Mouse (Mus musculus): Measurements from ENCODE around the gene Mageb18. TPM values are rescaled to one million over a fixed set of nuclear protein-coding genes. Genes with fewer than 3 reads are reported as not detected.
"Not testable (repeated sequence)": the region's sequence is repeated elsewhere in the genome, so short reads cannot be mapped to it uniquely, and the experiment has no call there.

The Mageb18 gene
- polyA plus RNA-seq (2015; fragmentation: Nextera tagmentation; extraction: Ambion mirVana), result not detected in 2 replicates

GRCm38 (mm10) chrX:92599472-92599871 lies at the start of gene Mageb18:
Gene Mageb18 (minus strand): TSS chrX:92599572.
- DNase-seq (ENCODE audit: low spot score), result no peak

GRCm38 (mm10) chrX:92612788-92613187 lies 13.4 kb upstream of the Mageb18 start:
- no peak for DNase-seq (ENCODE audit: low spot score)

DNA sequence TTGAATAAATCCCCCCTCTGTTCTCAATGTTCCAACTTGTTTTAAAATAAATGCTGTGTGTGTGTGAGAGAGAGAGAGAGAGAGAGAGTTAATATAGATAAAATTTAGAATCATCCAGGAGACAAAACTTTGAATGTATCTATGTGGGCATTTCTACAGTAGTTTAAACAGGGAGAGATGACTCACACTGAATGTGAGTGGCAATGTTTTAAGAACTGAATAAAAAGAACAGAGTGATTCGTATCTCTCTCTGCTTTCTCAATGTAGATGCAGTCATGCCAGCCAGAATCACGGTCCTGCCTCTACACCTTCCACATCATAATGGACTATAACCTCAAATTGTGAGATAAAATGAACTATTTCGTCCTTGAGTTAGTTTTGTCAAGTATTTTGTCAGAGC lies 11.1 kb upstream of the Mageb18 start:
- DNase-seq (ENCODE audit: low spot score), result no peak

GRCm38 (mm10) chrX:92597324-92597723 lies 2.0 kb downstream of the Mageb18 start:
- DNase-seq (ENCODE audit: low spot score), result no peak

DNA sequence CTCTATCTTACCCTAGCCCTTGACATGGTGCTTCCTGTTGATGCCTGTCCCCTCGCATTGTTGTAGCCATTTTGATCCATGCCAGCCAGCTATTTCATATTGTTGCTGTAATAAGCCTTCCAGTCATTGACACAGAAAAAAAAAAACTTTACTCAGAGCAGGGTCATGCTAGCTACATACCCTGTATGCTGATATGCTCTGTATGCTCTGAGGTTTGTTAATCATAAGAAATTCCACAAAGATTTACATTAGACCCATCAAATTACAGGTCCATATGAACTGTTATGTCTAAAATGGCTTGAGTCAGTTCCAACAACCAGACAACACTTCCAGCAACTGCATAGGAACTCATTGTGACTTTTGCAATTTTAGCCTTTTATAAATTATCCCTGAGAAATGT lies 71.5 kb downstream of the Mageb18 start:
- DNase-seq (ENCODE audit: low spot score), result no peak

GRCm38 (mm10) chrX:92498254-92498653 lies 101.1 kb downstream of the Mageb18 start:
- no peak for DNase-seq (ENCODE audit: low spot score)

- DNase-seq (ENCODE audit: low spot score), result not testable (repeated sequence)
These were observed 109.7 kb downstream of the Mageb18 start, which contains the start of gene Gm5941 for GRCm38 (mm10) chrX:92489649-92490048. Gene Gm5941 (plus strand): TSS chrX:92489949.

DNA sequence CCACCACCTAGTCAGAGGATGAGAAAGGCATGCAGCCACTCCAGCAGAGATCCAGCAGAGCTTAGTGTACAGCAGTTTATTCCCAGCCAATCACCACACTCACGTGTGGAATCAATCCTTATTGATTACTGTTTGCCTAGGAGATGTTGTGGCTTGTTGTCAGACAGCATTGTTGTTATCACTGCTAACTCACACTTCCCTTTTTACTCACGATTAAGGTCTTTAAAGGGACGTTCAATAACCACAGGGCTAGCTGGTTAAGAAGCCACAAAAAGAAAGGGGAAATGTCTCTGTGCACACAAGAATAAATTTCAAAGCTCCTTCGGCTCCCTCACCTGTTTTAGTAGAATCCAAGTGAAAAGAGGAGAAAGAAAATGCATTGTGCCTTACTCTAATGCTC lies 134.6 kb downstream of the Mageb18 start:
- DNase-seq (ENCODE audit: low spot score), result no peak

- no peak for DNase-seq (ENCODE audit: low spot score)
These were observed 138.9 kb downstream of the Mageb18 start for GRCm38 (mm10) chrX:92460496-92460895.

DNA sequence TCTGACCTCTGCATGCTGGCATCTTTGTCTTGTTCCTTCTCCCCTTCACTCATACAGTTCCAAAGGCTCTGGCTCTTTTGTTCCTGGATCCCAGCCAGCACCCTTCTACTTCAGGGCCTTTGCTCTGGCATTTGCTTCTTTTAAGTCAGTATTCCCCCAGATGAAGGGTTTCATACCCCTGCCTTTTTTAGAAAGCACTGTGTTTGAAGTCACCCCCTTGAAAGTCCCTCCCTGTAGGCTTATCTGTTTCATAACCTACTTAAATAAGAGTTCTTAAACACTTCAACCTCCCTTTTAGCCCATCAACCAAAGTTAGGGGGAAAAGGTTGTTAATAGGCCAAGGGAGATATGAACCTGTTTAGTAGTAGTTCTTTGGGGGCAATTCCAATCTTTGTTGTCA lies 212.0 kb downstream of the Mageb18 start:
- no peak for DNase-seq (ENCODE audit: low spot score)

- DNase-seq (ENCODE audit: low spot score), result peak; percentile 21
These were observed 256.4 kb downstream of the Mageb18 start for GRCm38 (mm10) chrX:92342924-92343323.

DNA sequence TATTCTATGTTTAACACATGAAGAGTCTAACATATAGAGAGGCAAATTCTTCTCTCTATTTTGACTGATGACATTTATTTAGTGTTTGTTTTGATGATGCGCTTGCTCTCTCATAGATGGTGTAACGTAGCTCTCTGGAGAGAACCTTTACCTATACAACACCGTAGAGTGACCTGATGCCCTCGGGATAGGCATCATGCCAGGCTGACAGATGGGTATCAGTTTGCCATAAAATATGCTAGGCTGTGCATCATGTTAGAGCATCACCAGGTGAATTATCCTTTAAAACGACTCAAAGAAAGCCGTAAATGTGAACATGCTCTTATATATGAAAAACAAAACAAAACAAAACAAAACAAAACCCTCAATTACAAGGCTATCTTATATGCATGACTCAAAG lies 258.5 kb downstream of the Mageb18 start:
- DNase-seq (ENCODE audit: low spot score), result no peak

DNA sequence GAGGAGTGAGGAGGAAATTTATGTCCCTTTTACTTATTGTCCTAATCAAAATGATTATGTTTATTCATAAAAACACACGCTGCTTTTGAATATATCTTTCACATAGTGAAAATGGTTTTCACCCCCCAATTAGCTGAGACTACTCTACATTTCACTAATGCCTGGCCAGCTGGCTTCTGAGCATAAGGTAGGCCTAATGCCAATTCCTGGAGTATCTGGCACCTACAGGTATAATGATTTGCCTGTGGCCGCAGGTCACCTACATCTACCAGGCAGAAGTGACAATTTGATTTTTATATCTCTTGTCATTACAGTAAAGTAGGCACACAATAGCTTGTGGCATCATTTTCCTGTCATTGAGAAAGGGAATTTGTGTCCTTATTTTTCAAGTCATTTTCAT lies 259.8 kb downstream of the Mageb18 start:
- DNase-seq (ENCODE audit: low spot score), result no peak

DNA sequence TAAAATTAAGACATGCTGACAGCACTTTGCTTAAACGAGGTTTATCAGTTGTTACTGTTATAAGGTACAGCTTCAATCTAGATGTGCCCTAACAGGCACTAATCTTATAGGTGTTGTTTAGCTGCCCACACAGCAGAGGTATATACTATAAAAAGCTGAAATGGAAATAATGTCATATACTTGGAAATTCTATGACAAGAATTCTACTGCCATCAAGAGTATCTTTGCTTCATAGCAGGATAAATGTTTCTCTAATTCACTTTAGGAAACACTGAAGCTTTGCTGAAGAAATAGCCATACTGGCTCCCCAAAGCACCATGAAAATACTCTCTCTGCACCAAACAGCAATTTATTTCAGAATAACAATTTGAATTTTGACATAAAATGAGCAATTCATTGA lies 265.9 kb downstream of the Mageb18 start:
- no peak for DNase-seq (ENCODE audit: low spot score)

DNA sequence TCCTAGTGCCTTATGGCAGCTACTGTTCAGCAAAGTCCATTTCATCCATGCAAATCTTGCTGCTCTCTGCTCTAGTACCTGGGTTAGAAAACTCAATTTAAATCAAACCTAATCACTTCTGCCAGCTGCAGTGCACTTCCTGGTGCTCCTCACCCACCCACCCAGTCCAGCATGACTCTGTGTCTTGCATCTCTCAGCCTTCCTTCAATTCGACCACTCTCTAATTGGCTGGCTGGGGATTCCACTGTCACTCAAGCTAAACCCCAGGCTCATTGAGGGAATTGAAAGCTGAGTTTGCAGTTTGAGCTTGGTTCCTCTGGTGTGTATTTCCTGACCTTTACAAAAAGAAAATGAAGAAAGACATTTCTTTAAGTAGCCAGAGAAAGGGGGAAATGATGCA lies 275.8 kb downstream of the Mageb18 start:
- DNase-seq (ENCODE audit: low spot score), result no peak

DNA sequence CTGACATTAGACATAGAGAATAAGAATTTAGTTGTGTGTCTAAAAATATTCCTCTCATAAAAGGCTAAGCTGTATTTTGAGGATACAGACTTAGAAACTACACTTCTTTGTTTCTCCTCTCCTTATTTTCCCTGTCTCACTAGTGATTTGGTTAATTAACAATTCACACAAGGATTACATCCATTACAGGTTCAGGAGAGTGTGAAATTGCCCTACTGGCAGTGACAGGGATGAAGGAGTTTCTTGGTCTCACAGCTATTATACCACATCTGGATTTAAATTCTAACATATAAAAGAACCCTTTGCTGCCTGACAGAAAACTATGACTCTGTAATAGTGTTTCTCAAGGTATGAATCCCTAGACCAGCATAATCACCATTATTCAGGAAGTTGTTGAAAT lies 318.8 kb downstream of the Mageb18 start:
- no peak for DNase-seq (ENCODE audit: low spot score)

Other genes with a start within 250 kb of the Mageb18 start
- gene Gm5941, start 109.6 kb downstream of the Mageb18 start, polyA plus RNA-seq (2015; fragmentation: Nextera tagmentation; extraction: Ambion mirVana), result 0.28 and 0.35 TPM in 2 replicates